ENCODE assay signal across 9 mouse cellular contexts in genomic region chr1:135171984-135172383, GRCm38 (mm10). TPM values are rescaled to one million over a fixed set of nuclear protein-coding genes. Genes with fewer than 3 reads are reported as not detected.
DNase-seq lines count a peak whose midpoint lies in the region; ATAC-seq lines count a peak whose summit lies in the region.
"Had no signal": no experiment of that assay in that cellular context is flagged by ENCODE, and none has a peak within 500 bp of the region (broad histone marks: within the 10 kb centered on the region; RNA-seq: fewer than 3 reads in every experiment).

No protein-coding gene starts in this region.

- 57% methylated on average over 6 of the region's 6 CpGs for WGBS in liver, embryonic 11.5 days
- WGBS in neural tube, embryonic 14.5 days: 58% methylated on average over 6 of the region's 6 CpGs

- no peaks in the 10 kb centered on the region for H3K27me3 ChIP-seq in liver, embryonic 11.5 days (replicated peaks; ENCODE audit: control insufficient read depth, insufficient read depth, low read length)
- H3K27me3 ChIP-seq in neural tube, embryonic 14.5 days (ENCODE audit: control insufficient read depth, insufficient read depth, low read length): no peaks in the 10 kb centered on the region

- H3K27ac ChIP-seq in liver, embryonic 11.5 days (ENCODE audit: low read depth, low read length): no peak overlapping the region
- H3K27ac ChIP-seq in neural tube, embryonic 14.5 days (ENCODE audit: low read depth, low read length): no peak overlapping the region
- H3K27ac ChIP-seq: liver, embryonic 15.5 days had no signal

- no peaks in the 10 kb centered on the region for H3K4me1 ChIP-seq in liver, embryonic 11.5 days (replicated peaks; ENCODE audit: control insufficient read depth, insufficient read depth, low read length)
- H3K4me1 ChIP-seq in neural tube, embryonic 14.5 days (ENCODE audit: control insufficient read depth, insufficient read depth, low read length): no peaks in the 10 kb centered on the region
- H3K4me1 ChIP-seq: liver, embryonic 15.5 days had no signal

- no peak; the same call in 1 of the 2 replicates for ATAC-seq in liver, embryonic 11.5 days (replicated peaks; ENCODE audit: low FRiP score)
- peak; percentile 84; the same call in 1 of the 2 replicates for ATAC-seq in neural tube, embryonic 14.5 days (ENCODE audit: low read depth)
- ATAC-seq in inflammation-experienced regulatory T-cells, adult 6 months: no peak

- DNase-seq in left cerebral cortex, adult 18-20 months (ENCODE audit: low spot score in 2 of 2): peak; percentile 73 to 74
- DNase-seq in left cerebral cortex, adult 11 months (ENCODE audit: low spot score): no peak
- DNase-seq in cerebellum, adult 9-10 months: peak; percentile 72
- peak; percentile 41 to 42 for DNase-seq in gastrocnemius, adult 8-10 months (ENCODE audit: low spot score in 2 of 2)
- DNase-seq in kidney, adult 18-20 months: peak; percentile 70
- DNase-seq in liver, embryonic 11.5 days (ENCODE audit: low spot score): peak; percentile 46

- no peaks in the 10 kb centered on the region for H3K9me3 ChIP-seq in liver, embryonic 11.5 days (ENCODE audit: control insufficient read depth, low read length)
- H3K9me3 ChIP-seq in neural tube, embryonic 14.5 days (ENCODE audit: control insufficient read depth, low read length): no peaks in the 10 kb centered on the region
- H3K9me3 ChIP-seq: liver, embryonic 15.5 days had no signal

- H3K9ac ChIP-seq in liver, embryonic 11.5 days (ENCODE audit: low read depth, low read length): no peak overlapping the region
- no peak overlapping the region for H3K9ac ChIP-seq in neural tube, embryonic 14.5 days (replicated peaks; ENCODE audit: low read depth, low read length)
- H3K9ac ChIP-seq: liver, embryonic 15.5 days had no signal

- no peak overlapping the region for H3K4me2 ChIP-seq in liver, embryonic 11.5 days
- H3K4me2 ChIP-seq in neural tube, embryonic 14.5 days (ENCODE audit: low read depth, low read length): no peak overlapping the region
- H3K4me2 ChIP-seq: liver, embryonic 15.5 days had no signal

- H3K36me3 ChIP-seq in liver, embryonic 11.5 days (ENCODE audit: control insufficient read depth, insufficient read depth, low read length): no peaks in the 10 kb centered on the region
- no peaks in the 10 kb centered on the region for H3K36me3 ChIP-seq in neural tube, embryonic 14.5 days (ENCODE audit: control insufficient read depth, insufficient read depth, low read length)
- H3K36me3 ChIP-seq: liver, embryonic 15.5 days had no signal

- no peak overlapping the region for H3K4me3 ChIP-seq in liver, embryonic 11.5 days (ENCODE audit: low read depth, low read length)
- H3K4me3 ChIP-seq in neural tube, embryonic 14.5 days (ENCODE audit: low read depth, low read length): no peak overlapping the region
- H3K4me3 ChIP-seq: liver, embryonic 15.5 days had no signal

RNA-seq across cellular contexts. Expression of gene Gpr37l1, which starts 4.5 kb away (rescaled TPM):
- total RNA-seq in left cerebral cortex, adult 18-20 months (2021): 100 to 1,000 TPM; 160 to 178 TPM
- under 1 TPM; 0.15 to 0.36 (median 0.27) TPM for total RNA-seq in gastrocnemius, adult 8-10 months (2022)
- not detected in 2 replicates for polyA plus RNA-seq in liver, embryonic 11.5 days (2014; fragmentation: Nextera tagmentation; extraction: Ambion mirVana)
- polyA plus RNA-seq in neural tube, embryonic 14.5 days (2014; fragmentation: Nextera tagmentation; extraction: Ambion mirVana): 0.94 and 0.95 TPM in 2 replicates
- not detected for polyA plus RNA-seq in inflammation-experienced regulatory T-cells, adult 6 months (2017; shearing (Covaris generic))
- polyA plus RNA-seq: liver, embryonic 15.5 days had no signal

RNA-seq across cellular contexts. Expression of gene Arl8a, which starts 25.4 kb away (rescaled TPM):
- 100 to 1,000 TPM; 264 to 266 TPM for total RNA-seq in left cerebral cortex, adult 18-20 months (2021)
- 10 to 100 TPM; 16.6 to 19.3 (median 18.0) TPM for total RNA-seq in gastrocnemius, adult 8-10 months (2022)
- polyA plus RNA-seq in liver, embryonic 11.5 days (2014; fragmentation: Nextera tagmentation; extraction: Ambion mirVana): 25.0 and 28.7 TPM in 2 replicates
- 335 and 370 TPM in 2 replicates for polyA plus RNA-seq in neural tube, embryonic 14.5 days (2014; fragmentation: Nextera tagmentation; extraction: Ambion mirVana)
- 10 to 100 TPM; 10.6 to 19.4 (median 14.2) TPM for polyA plus RNA-seq in inflammation-experienced regulatory T-cells, adult 6 months (2017; shearing (Covaris generic))

RNA-seq across cellular contexts. Expression of gene Ptpn7, which starts 39.5 kb away (rescaled TPM):
- under 1 TPM; 0.45 to 0.91 TPM for total RNA-seq in left cerebral cortex, adult 18-20 months (2021)
- under 1 TPM; 0.12 to 0.22 (median 0.15) TPM for total RNA-seq in gastrocnemius, adult 8-10 months (2022)
- polyA plus RNA-seq in liver, embryonic 11.5 days (2014; fragmentation: Nextera tagmentation; extraction: Ambion mirVana): 42.1 and 43.0 TPM in 2 replicates
- polyA plus RNA-seq in neural tube, embryonic 14.5 days (2014; fragmentation: Nextera tagmentation; extraction: Ambion mirVana): 0.15 and 0.58 TPM in 2 replicates
- polyA plus RNA-seq in inflammation-experienced regulatory T-cells, adult 6 months (2017; shearing (Covaris generic)): 100 to 1,000 TPM; 161 to 188 (median 171) TPM

Comparison
In these comparisons a context has a peak if more than half of its experiments do, and no peak if none do; other contexts are left out.
1. RNA of gene Arl8a, which starts 25.4 kb away (polyA plus RNA-seq): 335 to 370 TPM in neural tube, embryonic 14.5 days; 25.0 to 28.7 TPM in liver, embryonic 11.5 days and 10.6 to 19.4 TPM in inflammation-experienced regulatory T-cells, adult 6 months; every median in the first group is over 10 times any median in the second.
2. RNA of gene Ptpn7, which starts 39.5 kb away (polyA plus RNA-seq): 161 to 188 TPM in inflammation-experienced regulatory T-cells, adult 6 months and 42.1 to 43.0 TPM in liver, embryonic 11.5 days; 0.15 to 0.58 TPM in neural tube, embryonic 14.5 days; every median in the first group is over 10 times any median in the second.